Mouse (Mus musculus) spleen, adult 2 months (tissue): ENCODE results near the gene Pacs2.

Experiments
- CTCF ChIP-seq: fragments of 200-500 bp; IDR thresholded peaks from 2 replicates; pipeline ENCODE4 v1.5.1; 2011; ENCODE audit warnings: mild to moderate bottlenecking, inconsistent platforms; ENCODE audit not compliant: insufficient read depth, insufficient read length, insufficient replicate concordance; ENCODE audit errors: extremely low read depth
- POLR2A ChIP-seq: fragments of 200-500 bp; IDR thresholded peaks from 2 replicates; pipeline ENCODE4 v1.6.1; 2011; ENCODE audit warnings: low read depth, low read length, inconsistent platforms

DNA sequence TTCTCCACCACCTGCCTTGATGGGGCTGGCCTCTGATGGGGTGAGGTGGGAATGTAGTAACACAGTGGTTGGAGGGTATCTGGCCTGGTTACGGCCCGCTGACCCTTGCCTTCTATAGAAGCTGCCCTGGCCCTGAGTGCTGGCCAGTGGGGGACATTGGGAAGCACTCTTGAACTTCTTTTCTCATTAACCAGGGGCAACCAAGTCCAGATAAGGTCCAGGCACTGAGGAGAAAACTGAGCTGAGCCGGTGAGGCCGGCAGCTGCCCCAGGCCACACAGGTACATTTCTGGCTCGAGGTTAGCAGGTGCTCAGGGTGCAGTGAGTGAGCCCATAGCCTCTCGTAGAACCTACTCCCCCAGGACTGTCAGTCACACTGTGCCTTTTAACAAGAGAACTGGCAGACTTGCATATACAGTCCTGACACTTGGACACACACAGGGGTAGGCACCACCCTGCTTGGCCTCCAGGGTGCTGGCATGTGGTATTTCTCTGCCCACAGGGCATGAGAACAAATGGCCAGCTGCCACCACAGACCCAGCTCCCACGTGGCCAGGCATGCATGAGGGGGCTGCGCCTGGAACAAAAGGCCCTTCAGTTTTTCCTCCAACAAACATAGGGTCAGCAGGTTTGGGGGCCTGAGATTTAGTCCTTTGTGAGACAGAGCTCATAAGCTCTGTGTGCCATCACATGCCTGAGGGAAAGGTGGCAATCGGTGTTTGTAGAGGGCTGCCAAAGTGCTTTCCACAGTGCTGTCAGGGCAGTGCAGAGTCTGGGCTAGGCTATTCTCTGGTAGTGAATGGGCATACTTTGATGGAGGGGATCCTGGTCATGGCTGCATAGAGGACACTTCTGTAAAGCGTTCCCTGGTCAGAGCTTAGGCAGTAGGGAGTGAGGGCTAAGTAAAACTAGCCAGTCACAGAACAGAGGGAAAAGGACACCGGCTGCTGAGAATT lies 18.3 kb downstream of the Pacs2 start:
- no peak for TF ChIP-seq POLR2A
- no peak for TF ChIP-seq CTCF
